Mouse (Mus musculus) spleen, adult 2 months (tissue): ENCODE measurements around the gene Gpha2. TPM values are rescaled to one million over a fixed set of nuclear protein-coding genes. Genes with fewer than 3 reads are reported as not detected.

ENCODE experiments used
- DNase-seq, 2 experiments: peaks; one replicate each; pipeline versions ENCODE4 v3.0.0 to v3.0.0-alpha.2; 2012 to 2021; ENCODE audit warnings: low spot score in 2 of 2, low read depth in 1 of 2
- H3K27ac ChIP-seq: fragments of 200-500 bp; 2 replicates; pipeline ENCODE4 v1.5.1; 2012; ENCODE audit warnings: low read length, inconsistent platforms; ENCODE audit not compliant: insufficient read depth
- H3K27me3 ChIP-seq: fragments of 200-500 bp; 2 replicates; pipeline ENCODE4 v1.6.1; 2012; ENCODE audit warnings: mild to moderate bottlenecking, moderate library complexity, low read length, inconsistent platforms; ENCODE audit not compliant: control insufficient read depth, insufficient read depth
- H3K36me3 ChIP-seq: fragments of 200-500 bp; 2 replicates; pipeline ENCODE4 v1.6.1; 2012; ENCODE audit warnings: mild to moderate bottlenecking, low read length, inconsistent platforms; ENCODE audit not compliant: control insufficient read depth, insufficient read depth
- H3K4me1 ChIP-seq: fragments of 200-500 bp; 2 replicates; pipeline ENCODE4 v1.6.1; 2011; ENCODE audit warnings: inconsistent platforms; ENCODE audit not compliant: control insufficient read depth, insufficient read depth, insufficient read length
- H3K4me3 ChIP-seq: fragments of 200-500 bp; 2 replicates; pipeline ENCODE4 v1.5.1; 2011; ENCODE audit warnings: mild to moderate bottlenecking, inconsistent platforms; ENCODE audit not compliant: insufficient read depth, insufficient read length; ENCODE audit errors: extremely low read depth
- CTCF ChIP-seq: fragments of 200-500 bp; IDR thresholded peaks from 2 replicates; pipeline ENCODE4 v1.5.1; 2011; ENCODE audit warnings: mild to moderate bottlenecking, inconsistent platforms; ENCODE audit not compliant: insufficient read depth, insufficient read length, insufficient replicate concordance; ENCODE audit errors: extremely low read depth
- POLR2A ChIP-seq: fragments of 200-500 bp; IDR thresholded peaks from 2 replicates; pipeline ENCODE4 v1.6.1; 2011; ENCODE audit warnings: low read depth, low read length, inconsistent platforms
- WGBS: fragments of 180-500 bp; shearing (Covaris S2); methylation state at CpG from one replicate; pipeline ENCODE4 v1.1.7; 2018; 5-methylcytosine and 5-hydroxymethylcytosine counted together
- polyA plus RNA-seq: library from polyadenylated mRNA; depleted of rRNA; stranded (reverse); fragments of >200 nt; gene quantifications from 2 replicates; pipeline ENCODE4 v1.2.3, GENCODE M21; 2012

Gene Gpha2
- polyA plus RNA-seq, 1 experiment: 0.57 TPM

DNA sequence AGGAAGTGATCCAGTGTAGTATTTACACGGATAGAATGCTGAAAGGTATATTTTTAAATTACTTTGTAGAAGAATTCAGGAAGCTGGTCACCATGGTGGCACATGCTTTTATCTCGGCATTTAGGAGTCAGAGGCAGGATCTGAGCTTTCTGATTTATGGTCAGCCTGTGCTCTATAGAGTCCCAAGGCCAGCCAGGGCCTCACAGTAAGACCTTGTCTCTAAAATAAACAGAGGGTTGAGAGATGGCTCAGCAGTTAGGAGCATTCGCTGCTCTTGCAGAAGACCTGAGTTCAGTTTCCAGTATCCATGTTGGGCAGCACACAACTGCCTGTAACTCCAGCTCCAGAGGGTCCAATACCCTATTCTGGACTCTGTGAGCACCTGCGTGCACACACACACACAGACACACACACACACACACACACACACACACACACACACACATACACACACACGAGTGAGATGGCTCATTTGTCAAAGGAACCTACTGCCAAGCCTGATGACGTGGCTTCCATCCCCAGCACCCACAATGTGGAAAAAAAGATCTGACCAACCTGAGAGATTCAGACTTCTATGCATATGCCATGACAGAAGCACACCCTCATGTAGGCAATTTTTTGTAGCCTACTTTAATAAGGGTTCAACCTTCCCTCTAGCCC is 10.0 kb upstream of the Gpha2 start:
- WGBS: 75% methylated on average over 6 of the region's 6 CpGs
- Histone ChIP-seq H3K36me3 (no peaks in the 10 kb centered on the region), H3K4me3 (no peak overlapping the region), H3K27ac (no peak overlapping the region), H3K27me3 (no peaks in the 10 kb centered on the region), H3K4me1 (no peaks in the 10 kb centered on the region)
- no peak for TF ChIP-seq CTCF
- TF ChIP-seq POLR2A: no peak
- no peak for DNase-seq

DNA sequence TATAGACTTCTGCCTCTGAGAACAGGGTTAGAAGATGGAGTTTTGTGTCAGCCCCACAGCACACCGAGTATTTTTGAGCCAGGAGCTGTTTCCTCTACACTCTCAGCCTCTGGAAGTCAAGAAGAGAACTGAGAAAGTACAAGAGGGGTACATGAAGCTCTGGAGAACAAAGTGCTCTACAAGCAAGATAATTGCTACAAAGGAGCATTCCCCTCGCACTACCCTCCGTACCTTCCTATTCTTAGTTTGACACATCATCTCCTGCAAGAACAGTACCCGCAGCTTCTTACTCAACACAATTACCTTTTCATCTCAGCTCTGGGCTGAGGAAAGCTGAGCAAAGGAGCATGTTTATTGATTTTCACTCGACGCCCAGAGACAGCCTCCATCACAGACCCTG is 7.6 kb upstream of the Gpha2 start:
- 83% methylated on average over 6 of the region's 6 CpGs for WGBS

DNA sequence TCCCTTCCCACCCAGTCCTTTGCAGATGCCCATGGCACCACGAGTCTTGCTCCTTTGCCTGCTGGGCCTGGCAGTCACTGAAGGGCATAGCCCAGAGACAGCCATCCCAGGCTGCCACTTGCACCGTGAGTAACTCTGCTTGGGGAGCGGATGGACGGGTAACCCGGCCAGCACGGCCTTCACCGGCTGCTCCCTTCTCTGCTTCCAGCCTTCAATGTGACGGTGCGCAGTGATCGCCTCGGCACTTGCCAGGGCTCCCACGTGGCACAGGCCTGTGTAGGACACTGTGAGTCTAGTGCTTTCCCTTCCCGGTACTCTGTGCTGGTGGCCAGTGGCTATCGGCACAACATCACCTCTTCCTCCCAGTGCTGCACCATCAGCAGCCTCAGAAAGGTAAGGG is 583 bp downstream of the Gpha2 start:
- Histone ChIP-seq H3K27ac (no peak overlapping the region), H3K36me3 (peaks cover 16% of the 10 kb centered on the region), H3K27me3 (no peaks in the 10 kb centered on the region), H3K4me1 (no peaks in the 10 kb centered on the region), H3K4me3 (no peak overlapping the region)
- no peak for DNase-seq
- TF ChIP-seq POLR2A (no peak), CTCF (no peak)
- 93% methylated on average over 14 of the region's 14 CpGs for WGBS

More for the DNA sequence above, 7.6 kb upstream of the Gpha2 start:
- H3K4me3 ChIP-seq: no peak overlapping the region
- H3K27ac ChIP-seq: no peak overlapping the region
- no peak for TF ChIP-seq POLR2A
- no peak for TF ChIP-seq CTCF
- H3K36me3 ChIP-seq: no peaks in the 10 kb centered on the region
- no peaks in the 10 kb centered on the region for H3K4me1 ChIP-seq
- H3K27me3 ChIP-seq: no peaks in the 10 kb centered on the region
- no peak for DNase-seq

DNA sequence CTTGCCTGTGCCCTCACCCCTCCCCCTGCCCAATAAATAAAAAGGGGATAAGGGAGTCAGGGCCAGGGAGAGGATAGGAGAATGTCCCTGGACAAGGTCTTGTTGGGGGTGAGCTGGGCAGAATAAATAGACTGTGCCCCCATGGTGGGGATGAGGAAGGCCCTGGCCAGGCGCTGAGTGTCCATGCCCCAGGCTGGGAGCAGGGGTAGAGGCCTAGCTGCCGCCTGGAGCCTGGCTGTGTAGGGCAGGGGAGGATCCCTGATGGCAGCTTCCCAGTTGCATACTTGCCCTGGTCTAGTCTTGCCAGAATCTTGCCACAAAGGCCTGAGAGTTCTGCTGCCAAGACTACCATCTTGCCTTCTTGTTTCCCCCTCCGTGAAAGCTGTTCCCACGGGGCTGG is 1.7 kb downstream of the Gpha2 start:
- no peak for TF ChIP-seq CTCF
- TF ChIP-seq POLR2A: no peak
- DNase-seq: no peak
- Histone ChIP-seq H3K36me3 (peaks cover 18% of the 10 kb centered on the region), H3K4me3 (no peak overlapping the region), H3K27ac (no peak overlapping the region), H3K4me1 (no peaks in the 10 kb centered on the region), H3K27me3 (no peaks in the 10 kb centered on the region)
- 68% methylated on average over 4 of the region's 4 CpGs for WGBS

DNA sequence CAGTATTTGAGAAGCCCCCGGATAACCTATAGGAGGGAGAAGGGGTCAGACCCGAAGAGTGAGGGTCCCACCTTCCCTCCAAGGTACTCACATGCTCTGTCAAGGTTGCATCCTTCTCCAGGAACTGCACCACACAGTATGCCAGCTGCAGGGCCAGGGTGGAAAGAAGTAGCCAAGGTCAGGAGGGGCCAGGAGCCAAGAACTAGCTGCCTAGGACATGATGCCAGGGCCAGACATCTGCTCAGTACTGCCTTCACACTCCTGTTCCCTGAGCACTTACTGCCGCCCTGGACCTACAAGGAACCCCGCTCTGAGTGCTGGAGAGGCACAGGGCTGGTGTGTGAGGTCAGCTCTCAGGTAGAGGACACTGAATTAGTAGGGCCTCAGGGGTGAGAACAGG is 4.2 kb downstream of the Gpha2 start:
- Histone ChIP-seq H3K27me3 (no peaks in the 10 kb centered on the region), H3K36me3 (peaks cover 18% of the 10 kb centered on the region), H3K27ac (no peak overlapping the region), H3K4me3 (no peak overlapping the region), H3K4me1 (peaks cover 3% of the 10 kb centered on the region; the same call in 1 of the 2 replicates)
- no peak for DNase-seq
- 92% methylated on average over 4 of the region's 4 CpGs for WGBS
- no peak for TF ChIP-seq POLR2A
- TF ChIP-seq CTCF: no peak

DNA sequence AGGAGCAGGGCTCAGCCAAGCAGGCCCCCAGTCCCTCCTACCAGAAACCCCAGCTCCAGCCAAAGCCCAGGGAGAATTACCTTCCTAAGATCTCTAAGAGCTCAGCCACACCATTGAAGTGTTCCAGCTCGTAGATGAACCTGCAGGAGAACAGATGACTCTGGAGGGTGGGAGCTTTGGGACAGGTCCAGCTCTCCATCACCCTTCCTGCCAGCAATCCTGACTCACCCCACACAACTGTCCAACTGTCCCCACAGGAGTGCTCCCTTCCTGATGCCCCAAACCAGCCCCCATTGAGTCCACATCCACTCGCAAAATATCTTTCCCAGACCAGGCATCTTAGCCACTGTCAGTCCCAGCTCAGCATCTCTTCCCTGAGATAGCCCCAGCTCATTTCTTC is 4.9 kb downstream of the Gpha2 start:
- WGBS: 98% methylated on average over 2 of the region's 2 CpGs
- Histone ChIP-seq H3K27ac (no peak overlapping the region), H3K4me3 (no peak overlapping the region), H3K27me3 (no peaks in the 10 kb centered on the region), H3K36me3 (peaks cover 18% of the 10 kb centered on the region), H3K4me1 (peaks cover 3% of the 10 kb centered on the region; the same call in 1 of the 2 replicates)
- TF ChIP-seq POLR2A (no peak), CTCF (no peak)
- DNase-seq: no peak

DNA sequence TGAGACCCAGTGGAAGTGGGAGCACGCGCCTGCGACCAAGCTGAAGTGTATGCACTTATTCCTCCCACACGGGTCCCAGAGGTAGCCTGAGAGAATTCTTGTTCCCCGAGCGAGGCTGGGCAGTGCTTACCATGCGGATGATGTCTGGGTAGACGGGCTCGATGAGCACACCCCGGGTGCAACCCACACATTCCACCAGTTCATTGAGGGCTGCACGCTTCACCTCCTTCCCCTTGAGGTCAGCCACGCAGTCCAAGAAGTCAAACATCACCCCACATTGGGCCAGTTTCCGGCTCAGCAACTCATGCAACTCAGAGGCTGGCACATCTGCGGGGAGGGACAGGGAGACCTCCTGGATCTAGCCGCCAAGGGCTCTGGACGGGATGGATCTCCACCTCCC is 7.5 kb downstream of the Gpha2 start:
- H3K36me3 ChIP-seq: peaks cover 17% of the 10 kb centered on the region
- no peak overlapping the region for H3K4me3 ChIP-seq
- WGBS: 67% methylated on average over 16 of the region's 16 CpGs
- TF ChIP-seq CTCF (no peak), POLR2A (no peak)
- no peaks in the 10 kb centered on the region for H3K27me3 ChIP-seq
- no peak for DNase-seq
- peaks cover 6% of the 10 kb centered on the region; the same call in 1 of the 2 replicates for H3K4me1 ChIP-seq
- H3K27ac ChIP-seq: no peak overlapping the region
